Mouse (Mus musculus): ENCODE measurements around the gene 2900026A02Rik. TPM values are rescaled to one million over a fixed set of nuclear protein-coding genes. Genes with fewer than 3 reads are reported as not detected.
A peak's percentile ranks its signal among the peaks of the same experiment; 100 is the strongest.

Gene 2900026A02Rik
- polyA plus RNA-seq, 1 experiment, result 2.2 TPM

DNA sequence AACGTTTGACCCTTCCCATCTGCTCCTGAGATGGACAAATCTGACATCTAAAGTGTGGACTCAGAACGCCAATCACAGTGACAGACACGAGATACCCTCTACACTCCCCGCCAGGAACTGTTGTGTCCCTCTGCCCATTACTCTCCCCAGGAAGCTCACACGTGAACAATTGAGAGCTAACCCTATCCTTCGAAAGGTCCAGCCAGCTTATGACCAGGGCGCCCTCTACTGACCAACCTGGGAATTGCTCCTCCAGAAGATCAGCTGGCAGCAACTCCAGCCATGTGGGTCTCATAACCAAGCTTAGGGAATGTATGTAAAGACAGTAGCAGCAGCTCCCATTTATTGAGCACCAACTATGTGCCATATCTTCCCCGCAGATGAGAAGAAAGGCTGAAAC lies 65.9 kb downstream of the 2900026A02Rik start:
- Histone ChIP-seq H3K4me3 (ENCODE audit: control insufficient read depth, low read depth, low read length) (peak overlapping the region; percentile 68), H3K4me1 (ENCODE audit: control insufficient read depth, insufficient read depth, low read length) (peaks cover 9% of the 10 kb centered on the region), H3K27ac (ENCODE audit: control insufficient read depth, insufficient read depth, low read depth, low read length) (no peak overlapping the region), H3K36me3 (ENCODE audit: control insufficient read depth, insufficient read depth, low read length) (no peaks in the 10 kb centered on the region), H3K27me3 (ENCODE audit: control insufficient read depth, insufficient read depth, low read length) (no peaks in the 10 kb centered on the region)
- TF ChIP-seq CTCF (IDR thresholded peaks at IDR 0.05; ENCODE audit: control insufficient read depth, insufficient read depth, insufficient replicate concordance, low read depth, low read length) (peak; percentile 94), POLR2A (IDR thresholded peaks at IDR 0.05; ENCODE audit: control insufficient read depth, low read depth, low read length) (no peak)

DNA sequence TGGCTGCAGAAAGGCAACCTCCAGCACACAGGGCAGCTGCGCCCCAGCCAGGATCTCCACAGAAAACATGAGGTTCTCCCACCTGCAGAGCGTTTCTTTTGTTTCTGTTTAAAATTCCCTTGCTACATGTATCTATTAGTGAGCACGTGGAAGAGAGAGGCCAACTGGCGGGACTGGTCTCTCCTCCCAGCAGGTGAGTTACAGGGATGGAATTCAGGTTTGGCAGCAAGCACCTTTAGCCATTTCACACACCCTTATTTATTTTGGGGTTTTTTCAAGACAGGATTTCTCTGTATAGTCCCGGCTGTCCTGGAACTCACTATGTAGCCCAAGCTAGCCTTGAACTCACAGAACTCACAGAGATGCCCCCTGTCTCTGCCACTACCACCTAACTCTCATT lies 66.6 kb downstream of the 2900026A02Rik start:
- Histone ChIP-seq H3K36me3 (ENCODE audit: control insufficient read depth, insufficient read depth, low read length) (no peaks in the 10 kb centered on the region), H3K4me3 (ENCODE audit: control insufficient read depth, low read depth, low read length) (no peak overlapping the region), H3K27ac (ENCODE audit: control insufficient read depth, insufficient read depth, low read depth, low read length) (no peak overlapping the region), H3K27me3 (ENCODE audit: control insufficient read depth, insufficient read depth, low read length) (no peaks in the 10 kb centered on the region), H3K4me1 (ENCODE audit: control insufficient read depth, insufficient read depth, low read length) (peaks cover 9% of the 10 kb centered on the region)
- TF ChIP-seq CTCF (IDR thresholded peaks at IDR 0.05; ENCODE audit: control insufficient read depth, insufficient read depth, insufficient replicate concordance, low read depth, low read length) (no peak), POLR2A (IDR thresholded peaks at IDR 0.05; ENCODE audit: control insufficient read depth, low read depth, low read length) (no peak)

DNA sequence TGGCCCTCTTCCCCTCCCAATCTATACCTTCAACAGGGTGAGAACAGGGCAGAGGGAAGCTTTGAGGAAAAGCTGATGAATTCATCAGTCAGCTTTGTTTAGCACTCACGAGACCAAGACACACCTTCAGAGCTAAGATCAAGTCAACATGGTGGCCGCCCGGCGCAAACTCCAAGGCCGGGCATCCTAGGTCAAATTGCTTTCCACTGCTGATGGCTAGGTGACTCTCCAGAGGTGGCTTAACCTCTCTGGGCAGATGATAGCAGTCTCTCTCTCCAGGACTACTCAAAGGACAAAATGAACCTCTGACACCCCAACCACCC lies 67.6 kb downstream of the 2900026A02Rik start:
- Histone ChIP-seq H3K4me1 (ENCODE audit: control insufficient read depth, insufficient read depth, low read length) (peaks cover 11% of the 10 kb centered on the region), H3K36me3 (ENCODE audit: control insufficient read depth, insufficient read depth, low read length) (no peaks in the 10 kb centered on the region), H3K4me3 (ENCODE audit: control insufficient read depth, low read depth, low read length) (no peak overlapping the region), H3K27me3 (ENCODE audit: control insufficient read depth, insufficient read depth, low read length) (no peaks in the 10 kb centered on the region), H3K27ac (ENCODE audit: control insufficient read depth, insufficient read depth, low read depth, low read length) (no peak overlapping the region)
- TF ChIP-seq CTCF (IDR thresholded peaks at IDR 0.05; ENCODE audit: control insufficient read depth, insufficient read depth, insufficient replicate concordance, low read depth, low read length), result no peak

DNA sequence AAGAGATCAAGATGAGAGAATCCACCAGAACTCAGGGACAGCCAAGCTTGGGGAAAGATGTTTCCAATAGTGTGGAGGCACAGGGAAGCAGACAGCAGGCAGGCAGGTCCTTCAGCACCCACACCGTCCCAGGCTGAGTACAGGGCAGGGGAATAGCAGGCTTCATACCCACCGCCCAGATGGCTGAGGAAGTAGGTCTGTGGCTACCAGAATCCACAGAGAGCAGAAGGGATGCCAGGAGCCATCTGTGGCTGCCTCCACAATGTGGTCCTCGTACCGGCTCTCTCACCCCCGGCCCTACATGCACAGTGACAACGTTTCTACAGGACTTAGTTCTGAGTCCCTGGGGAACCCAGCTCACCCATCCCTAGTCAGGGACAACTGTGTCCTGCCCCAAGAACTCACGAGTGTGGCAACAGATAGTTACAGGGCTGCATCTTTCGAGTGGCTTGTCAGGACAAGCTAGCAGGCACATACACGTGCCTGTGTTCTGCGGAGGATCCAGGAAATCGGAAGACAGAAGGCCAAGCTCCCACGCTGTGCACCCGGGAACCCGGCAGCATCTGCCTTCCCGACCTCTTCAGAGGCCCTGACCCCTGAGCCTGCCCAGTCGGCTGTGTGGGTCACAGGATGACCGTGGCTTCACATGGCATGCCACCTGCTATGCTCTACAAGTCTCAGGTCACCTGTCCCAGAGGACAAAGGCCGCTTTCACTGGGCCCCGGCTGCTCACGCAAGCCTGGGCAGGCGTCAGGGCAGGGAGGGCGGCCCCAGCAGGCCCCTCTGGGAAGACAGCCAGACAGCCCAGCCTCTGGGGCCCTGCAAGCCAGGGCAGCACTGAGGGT lies 68.2 kb downstream of the 2900026A02Rik start:
- Histone ChIP-seq H3K27me3 (ENCODE audit: control insufficient read depth, insufficient read depth, low read length) (no peaks in the 10 kb centered on the region), H3K4me1 (ENCODE audit: control insufficient read depth, insufficient read depth, low read length) (peaks cover 11% of the 10 kb centered on the region), H3K36me3 (ENCODE audit: control insufficient read depth, insufficient read depth, low read length) (no peaks in the 10 kb centered on the region), H3K4me3 (ENCODE audit: control insufficient read depth, low read depth, low read length) (no peak overlapping the region), H3K27ac (ENCODE audit: control insufficient read depth, insufficient read depth, low read depth, low read length) (no peak overlapping the region)
- TF ChIP-seq POLR2A (IDR thresholded peaks at IDR 0.05; ENCODE audit: control insufficient read depth, low read depth, low read length) (no peak), CTCF (IDR thresholded peaks at IDR 0.05; ENCODE audit: control insufficient read depth, insufficient read depth, insufficient replicate concordance, low read depth, low read length) (no peak)

DNA sequence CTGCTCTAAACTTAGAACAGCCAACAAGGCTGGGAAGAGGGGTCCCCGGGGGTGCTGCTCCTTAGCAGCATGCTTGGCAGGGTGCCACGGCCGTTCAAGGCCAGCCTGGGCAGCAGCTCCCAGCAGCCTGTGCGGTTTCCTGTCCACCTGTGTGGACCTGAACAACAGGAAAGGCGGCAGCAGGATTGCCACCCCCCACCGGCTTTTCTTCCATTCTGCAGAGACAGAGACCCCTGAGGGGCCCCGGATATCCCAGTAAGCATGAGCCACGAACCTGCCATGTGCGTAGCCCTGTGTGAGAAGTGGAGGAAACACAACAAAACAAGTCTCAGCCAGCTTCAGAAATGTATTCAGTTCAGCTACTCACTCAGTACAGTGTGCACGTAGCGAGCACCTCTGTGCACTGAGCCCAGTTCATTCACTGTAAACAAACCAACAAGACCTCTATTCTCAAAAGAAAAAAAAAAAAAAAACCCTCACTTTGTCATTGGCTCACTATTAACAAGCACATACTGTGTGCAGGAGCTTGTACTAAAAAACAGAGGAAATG lies 69.4 kb downstream of the 2900026A02Rik start:
- no peaks in the 10 kb centered on the region for H3K36me3 ChIP-seq (ENCODE audit: control insufficient read depth, insufficient read depth, low read length)
- H3K4me1 ChIP-seq (ENCODE audit: control insufficient read depth, insufficient read depth, low read length), result peaks cover 11% of the 10 kb centered on the region
- no peaks in the 10 kb centered on the region for H3K27me3 ChIP-seq (ENCODE audit: control insufficient read depth, insufficient read depth, low read length)
- TF ChIP-seq CTCF (IDR thresholded peaks at IDR 0.05; ENCODE audit: control insufficient read depth, insufficient read depth, insufficient replicate concordance, low read depth, low read length) (no peak), POLR2A (IDR thresholded peaks at IDR 0.05; ENCODE audit: control insufficient read depth, low read depth, low read length) (no peak)
- H3K27ac ChIP-seq (ENCODE audit: control insufficient read depth, insufficient read depth, low read depth, low read length), result no peak overlapping the region
- H3K4me3 ChIP-seq (ENCODE audit: control insufficient read depth, low read depth, low read length), result no peak overlapping the region

DNA sequence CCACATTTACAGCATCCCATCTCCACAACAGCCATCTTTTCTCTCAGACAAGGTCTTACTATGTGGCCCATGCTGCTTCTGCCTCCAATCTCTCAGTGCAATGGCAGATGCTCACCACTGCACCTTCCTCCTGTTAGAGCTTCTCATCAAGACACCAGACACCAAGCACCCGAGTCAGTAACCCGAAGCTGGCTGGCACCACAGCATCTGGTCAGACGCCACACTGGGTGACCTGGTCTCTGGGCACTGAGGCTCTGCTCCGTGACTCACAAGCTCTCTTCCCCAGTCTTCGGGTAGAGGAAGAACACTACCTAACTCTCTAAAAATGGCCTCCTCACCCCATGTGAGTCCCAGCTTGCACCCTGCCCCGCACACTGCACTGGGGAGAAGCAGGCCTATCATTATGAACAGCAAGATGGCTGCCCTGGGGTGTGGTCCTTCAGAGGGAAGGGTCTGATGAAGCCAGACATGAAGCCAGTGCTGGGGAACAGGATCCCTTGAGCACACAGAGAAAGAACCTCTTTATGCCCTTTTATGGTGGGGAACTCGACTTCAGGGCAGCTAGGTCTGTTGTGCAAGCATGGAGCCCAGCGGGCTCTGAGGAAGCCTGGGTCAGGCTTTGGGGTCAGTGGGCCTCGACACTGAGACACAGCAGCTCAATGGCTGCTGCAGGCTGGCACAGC lies 70.0 kb downstream of the 2900026A02Rik start:
- H3K27me3 ChIP-seq (ENCODE audit: control insufficient read depth, insufficient read depth, low read length), result no peaks in the 10 kb centered on the region
- peaks cover 11% of the 10 kb centered on the region for H3K4me1 ChIP-seq (ENCODE audit: control insufficient read depth, insufficient read depth, low read length)
- TF ChIP-seq CTCF (IDR thresholded peaks at IDR 0.05; ENCODE audit: control insufficient read depth, insufficient read depth, insufficient replicate concordance, low read depth, low read length) (no peak), POLR2A (IDR thresholded peaks at IDR 0.05; ENCODE audit: control insufficient read depth, low read depth, low read length) (no peak)
- H3K36me3 ChIP-seq (ENCODE audit: control insufficient read depth, insufficient read depth, low read length), result no peaks in the 10 kb centered on the region
- H3K27ac ChIP-seq (ENCODE audit: control insufficient read depth, insufficient read depth, low read depth, low read length), result 0 out of 2 replicates have a peak overlapping the region, but pooled peaks have one; percentile 5
- no peak overlapping the region for H3K4me3 ChIP-seq (ENCODE audit: control insufficient read depth, low read depth, low read length)

DNA sequence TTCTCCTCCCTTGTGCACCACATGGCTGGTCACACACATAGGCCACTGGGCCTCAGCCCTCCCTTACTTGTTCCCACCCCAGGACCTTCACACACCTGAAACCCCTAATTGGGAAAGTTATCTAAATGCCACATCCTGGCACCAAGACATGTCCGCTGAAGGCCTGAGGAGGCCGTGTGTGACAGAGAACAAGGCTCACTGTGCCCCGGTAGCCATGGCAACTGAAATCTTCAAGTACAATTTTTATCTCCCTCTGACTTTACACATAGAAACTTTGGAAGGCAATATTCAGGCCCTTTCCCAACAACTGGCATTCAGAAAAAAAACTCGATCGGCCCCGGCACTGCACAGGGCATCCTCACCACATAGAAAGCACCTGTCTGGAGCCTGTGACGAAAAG lies 72.0 kb downstream of the 2900026A02Rik start:
- 0 out of 2 replicates have a peak overlapping the region, but pooled peaks have one; percentile 12 for H3K27ac ChIP-seq (ENCODE audit: control insufficient read depth, insufficient read depth, low read depth, low read length)
- H3K27me3 ChIP-seq (ENCODE audit: control insufficient read depth, insufficient read depth, low read length), result no peaks in the 10 kb centered on the region
- peaks cover 12% of the 10 kb centered on the region for H3K4me1 ChIP-seq (ENCODE audit: control insufficient read depth, insufficient read depth, low read length)
- H3K4me3 ChIP-seq (ENCODE audit: control insufficient read depth, low read depth, low read length), result no peak overlapping the region
- no peak for TF ChIP-seq POLR2A (IDR thresholded peaks at IDR 0.05; ENCODE audit: control insufficient read depth, low read depth, low read length)
- no peak for TF ChIP-seq CTCF (IDR thresholded peaks at IDR 0.05; ENCODE audit: control insufficient read depth, insufficient read depth, insufficient replicate concordance, low read depth, low read length)
- H3K36me3 ChIP-seq (ENCODE audit: control insufficient read depth, insufficient read depth, low read length), result no peaks in the 10 kb centered on the region

Measured in testis, adult 2 months (tissue).